Mouse (Mus musculus) liver, postnatal 0 days (tissue): Measurements from ENCODE around the gene Abcb8. TPM values are rescaled to one million over a fixed set of nuclear protein-coding genes. Genes with fewer than 3 reads are reported as not detected.

ENCODE experiments used
- ATAC-seq: fragments of 200-750 bp; cut with Nextera tagmentation; 2 replicates; pipeline ENCODE4 v1.8.0; 2017; ENCODE audit warnings: mild to moderate bottlenecking, moderate library complexity
- DNase-seq: peaks from one replicate; pipeline ENCODE4 v3.0.0-alpha.2; 2016
- H3K27ac ChIP-seq: fragments of 300-500 bp; sonication (generic); 2 replicates; pipeline ENCODE4 v1.5.1; 2014; ENCODE audit warnings: antibody characterized with exemption, moderate library complexity, mild to moderate bottlenecking, low read depth
- H3K27me3 ChIP-seq: fragments of 300-500 bp; sonication (generic); 2 replicates; pipeline ENCODE4 v1.6.1; 2014; ENCODE audit warnings: low read length, control low read depth, mixed read lengths; ENCODE audit not compliant: insufficient read depth
- H3K36me3 ChIP-seq: fragments of 300-500 bp; sonication (generic); replicated peaks from 2 replicates; pipeline ENCODE4 v1.6.1; 2014; ENCODE audit warnings: mild to moderate bottlenecking, control low read depth, low read length, moderate library complexity, mixed read lengths; ENCODE audit not compliant: insufficient read depth
- H3K4me1 ChIP-seq: fragments of 300-500 bp; sonication (generic); 2 replicates; pipeline ENCODE4 v1.6.1; 2014; ENCODE audit warnings: antibody characterized with exemption, mild to moderate bottlenecking, control low read depth; ENCODE audit not compliant: insufficient read depth
- H3K4me2 ChIP-seq: fragments of 300-500 bp; sonication (generic); 2 replicates; pipeline ENCODE4 v1.6.1; 2014; ENCODE audit warnings: low read depth, mild to moderate bottlenecking, low read length, moderate library complexity, mixed read lengths
- H3K4me3 ChIP-seq: fragments of 300-500 bp; sonication (generic); 2 replicates; pipeline ENCODE4 v1.5.1; 2014; ENCODE audit warnings: low read depth, low read length
- H3K9ac ChIP-seq: fragments of 300-500 bp; sonication (generic); replicated peaks from 2 replicates; pipeline ENCODE4 v1.6.1; 2014; ENCODE audit warnings: mild to moderate bottlenecking, moderate library complexity
- H3K9me3 ChIP-seq: fragments of 300-500 bp; sonication (generic); 2 replicates; pipeline ENCODE4 v1.6.1; 2016; ENCODE audit warnings: mild to moderate bottlenecking, control low read depth, low read length, mixed read lengths
- CTCF ChIP-seq: sonication (generic); IDR thresholded peaks from 2 replicates; pipeline ENCODE4 v1.5.1; 2016; ENCODE audit warnings: antibody characterized with exemption, low read depth
- EP300 ChIP-seq: IDR thresholded peaks from 2 replicates; pipeline ENCODE4 v1.6.1; 2016; ENCODE audit warnings: antibody characterized with exemption, low read depth, mild to moderate bottlenecking
- WGBS: fragments of 180-500 bp; shearing (Covaris S2); extraction: QIAGEN DNeasy Blood & Tissue Kit; methylation state at CpG from one replicate; pipeline ENCODE4 v1.1.7; 2014; ENCODE audit not compliant: insufficient replicate concordance; 5-methylcytosine and 5-hydroxymethylcytosine counted together
- polyA plus RNA-seq: library from polyadenylated mRNA; unstranded; fragments of >200 nt; fragmentation: Nextera tagmentation; extraction: Ambion mirVana; gene quantifications from 2 replicates; pipeline ENCODE4 v1.2.1, GENCODE M21; 2015

Gene Abcb8
- polyA plus RNA-seq, 1 experiment from 2014 or later: 22.3 TPM

GRCm38 (mm10) chr5:24413938-24414337 is 20.5 kb downstream of the Abcb8 start:
- no peak for ATAC-seq
- no peak for DNase-seq
- 80% methylated on average over 13 of the region's 13 CpGs for WGBS
- no peaks in the 10 kb centered on the region for H3K27me3 ChIP-seq
- H3K27ac ChIP-seq: no peak overlapping the region
- no peak for TF ChIP-seq CTCF
- no peak for TF ChIP-seq EP300
- no peak overlapping the region for H3K4me2 ChIP-seq
- no peaks in the 10 kb centered on the region for H3K4me1 ChIP-seq
- H3K9ac ChIP-seq: no peak overlapping the region
- no peak overlapping the region for H3K4me3 ChIP-seq
- no peaks in the 10 kb centered on the region for H3K9me3 ChIP-seq
- H3K36me3 ChIP-seq: 0 out of 2 replicates have a peak, but pooled peaks cover 2% of the 10 kb centered on the region

DNA sequence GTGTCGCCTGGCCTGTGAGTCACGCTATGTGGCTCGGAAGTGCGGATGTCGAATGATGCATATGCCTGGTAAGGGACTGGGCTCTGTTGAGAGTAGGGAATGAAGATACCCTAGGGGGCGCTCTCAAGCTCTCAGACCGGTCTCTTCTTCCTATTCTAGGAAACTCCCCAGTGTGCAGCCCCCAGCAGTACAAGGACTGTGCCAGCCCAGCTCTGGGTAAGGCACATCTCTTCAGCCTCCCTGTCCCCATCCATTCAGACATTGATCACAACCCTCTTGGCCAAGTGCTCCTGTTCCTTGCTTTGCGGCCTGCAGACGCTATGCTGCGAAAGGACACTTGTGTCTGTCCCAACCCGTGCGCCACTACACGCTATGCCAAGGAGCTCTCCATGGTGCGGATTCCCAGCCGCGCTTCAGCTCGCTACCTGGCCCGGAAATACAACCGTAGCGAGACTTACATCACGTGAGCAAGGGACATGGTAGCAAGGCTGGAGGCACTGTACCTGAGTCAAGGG is 22.8 kb downstream of the Abcb8 start:
- Histone ChIP-seq H3K27me3 (no peaks in the 10 kb centered on the region), H3K4me1 (no peaks in the 10 kb centered on the region), H3K27ac (no peak overlapping the region), H3K9me3 (no peaks in the 10 kb centered on the region), H3K4me2 (peak overlapping the region; percentile 26; the same call in 1 of the 2 replicates), H3K36me3 (peaks cover 11% of the 10 kb centered on the region; the same call in 1 of the 2 replicates), H3K9ac (no peak overlapping the region), H3K4me3 (no peak overlapping the region)
- WGBS: 5% methylated on average over 21 of the region's 21 CpGs
- DNase-seq (peak; percentile 71), ATAC-seq (peak; percentile 75)
- TF ChIP-seq CTCF (peak; percentile 76), EP300 (no peak)

DNA sequence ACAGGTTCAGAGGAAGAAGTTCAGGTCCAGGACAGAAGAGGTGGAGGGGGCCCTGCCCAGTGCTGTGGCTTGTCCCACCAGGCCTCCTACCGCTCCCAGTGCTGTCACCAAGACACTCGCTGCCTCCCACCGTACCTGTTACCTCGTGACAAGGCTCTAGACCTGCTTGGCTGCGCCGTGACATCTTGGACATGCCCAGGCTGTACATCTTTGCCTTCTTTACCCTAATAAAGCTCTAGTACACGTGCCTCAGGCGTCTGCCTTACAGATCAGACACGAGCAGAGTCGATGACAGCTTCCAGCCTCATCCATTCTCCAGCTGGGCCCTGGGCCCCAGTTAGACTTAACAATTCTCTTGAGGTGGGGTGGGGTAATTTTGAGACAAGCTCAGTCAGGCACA is 24.1 kb downstream of the Abcb8 start:
- DNase-seq: no peak
- 81% methylated on average over 10 of the region's 10 CpGs for WGBS
- Histone ChIP-seq H3K36me3 (peaks cover 11% of the 10 kb centered on the region; the same call in 1 of the 2 replicates), H3K27me3 (no peaks in the 10 kb centered on the region), H3K9me3 (no peaks in the 10 kb centered on the region), H3K9ac (no peak overlapping the region), H3K4me1 (0 out of 2 replicates have a peak, but pooled peaks cover under 1% of the 10 kb centered on the region), H3K27ac (no peak overlapping the region), H3K4me3 (no peak overlapping the region), H3K4me2 (no peak overlapping the region)
- no peak for TF ChIP-seq CTCF
- no peak for TF ChIP-seq EP300
- ATAC-seq: no peak

DNA sequence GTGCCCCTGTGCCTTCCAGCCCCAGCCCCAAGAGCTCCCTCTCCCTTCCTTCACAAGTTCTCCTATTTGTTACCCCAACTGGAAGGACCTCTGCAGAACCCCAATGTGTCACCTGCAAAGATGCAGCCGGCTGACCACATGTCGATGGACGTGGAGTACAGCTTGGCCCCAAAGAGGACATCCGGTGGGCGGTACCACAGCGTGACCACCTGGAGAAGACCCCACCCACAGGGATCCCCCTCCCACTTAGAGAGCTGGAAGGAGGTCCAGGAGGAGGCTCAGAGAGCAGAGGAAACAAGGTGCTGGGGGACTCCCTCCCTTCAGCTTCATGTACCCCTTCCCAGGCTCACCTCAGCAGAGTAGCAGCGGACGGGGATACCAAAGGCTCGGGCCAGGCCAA is 26.9 kb downstream of the Abcb8 start:
- peaks cover 5% of the 10 kb centered on the region; the same call in 1 of the 2 replicates for H3K4me1 ChIP-seq
- peaks cover 11% of the 10 kb centered on the region; the same call in 1 of the 2 replicates for H3K36me3 ChIP-seq
- DNase-seq (no peak), ATAC-seq (no peak)
- H3K9ac ChIP-seq: no peak overlapping the region
- H3K9me3 ChIP-seq: no peaks in the 10 kb centered on the region
- 91% methylated on average over 9 of the region's 9 CpGs for WGBS
- no peak overlapping the region for H3K27ac ChIP-seq
- no peak overlapping the region for H3K4me2 ChIP-seq
- H3K27me3 ChIP-seq: no peaks in the 10 kb centered on the region
- no peak overlapping the region for H3K4me3 ChIP-seq
- no peak for TF ChIP-seq EP300
- TF ChIP-seq CTCF: no peak

GRCm38 (mm10) chr5:24423129-24424003 is 29.9 kb downstream of the Abcb8 start, which contains the start of the genes Cdk5 and Slc4a2:
TSS of gene Cdk5 (minus strand) at chr5:24423530.
TSS of gene Slc4a2 (plus strand) at chr5:24423837.
- Histone ChIP-seq H3K4me3 (peak within 1 kb of the TSS; percentile 65), H3K4me2 (peak within 1 kb of the TSS; percentile 96), H3K9me3 (no peaks in the 10 kb centered on the region), H3K27ac (peak within 1 kb of the TSS; percentile 97), H3K4me1 (peaks cover 26% of the 10 kb centered on the region), H3K36me3 (peaks cover 11% of the 10 kb centered on the region; the same call in 1 of the 2 replicates), H3K9ac (peak within 1 kb of the TSS; percentile 80), H3K27me3 (no peaks in the 10 kb centered on the region)
- peak; percentile 89 for ATAC-seq
- under 1% methylated on average over 46 of the region's 46 CpGs for WGBS
- TF ChIP-seq CTCF: no peak
- TF ChIP-seq EP300: peak; percentile 79
- peak; percentile 98 for DNase-seq

DNA sequence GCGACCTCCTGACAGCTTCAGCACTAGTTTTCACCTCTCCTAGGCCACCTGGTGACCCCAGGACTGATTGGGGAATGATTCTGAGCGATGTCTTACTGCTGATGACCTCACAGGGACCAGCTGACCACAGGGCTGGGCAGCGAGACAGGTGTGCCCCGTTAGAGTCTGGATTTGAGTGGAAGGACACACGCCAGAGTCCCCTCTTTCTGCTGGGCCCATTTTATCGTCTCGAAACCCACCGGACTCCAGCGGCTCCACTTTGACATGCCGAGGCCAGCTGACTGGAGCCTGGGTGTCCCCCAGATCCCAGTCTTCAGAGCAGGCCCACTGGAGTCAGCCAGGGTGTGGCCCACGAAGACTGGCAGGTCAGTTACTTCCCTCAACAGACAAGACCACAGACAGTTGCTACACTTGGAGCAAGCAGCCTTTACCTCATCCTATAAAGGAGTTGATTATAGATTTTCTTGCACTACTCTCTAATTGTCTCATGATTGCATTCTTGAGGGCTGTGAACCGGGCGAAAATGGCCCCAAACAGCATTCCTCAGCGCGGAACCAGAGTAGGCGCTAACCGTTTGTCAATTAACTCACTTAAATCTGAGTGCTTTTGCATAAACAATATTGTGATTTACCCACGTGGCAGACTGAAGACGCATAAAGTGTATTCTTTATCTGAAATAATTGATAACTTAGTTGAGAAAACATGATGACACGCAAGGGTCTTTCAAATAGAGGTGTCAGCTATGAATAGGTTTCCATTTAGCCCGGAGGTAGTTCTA is 30.7 kb downstream of the Abcb8 start:
- H3K9ac ChIP-seq: peak overlapping the region; percentile 80
- no peak for TF ChIP-seq CTCF
- no peak for TF ChIP-seq EP300
- WGBS: 12% methylated on average over 21 of the region's 21 CpGs
- no peaks in the 10 kb centered on the region for H3K27me3 ChIP-seq
- peaks cover 9% of the 10 kb centered on the region; the same call in 1 of the 2 replicates for H3K36me3 ChIP-seq
- H3K27ac ChIP-seq: peak overlapping the region; percentile 97
- ATAC-seq (peak; percentile 59), DNase-seq (no peak)
- peaks cover 26% of the 10 kb centered on the region for H3K4me1 ChIP-seq
- peak overlapping the region; percentile 65 for H3K4me3 ChIP-seq
- no peaks in the 10 kb centered on the region for H3K9me3 ChIP-seq
- H3K4me2 ChIP-seq: peak overlapping the region; percentile 96
